Mouse (Mus musculus): ENCODE data around the gene E2f8. TPM values are rescaled to one million over a fixed set of nuclear protein-coding genes. Genes with fewer than 3 reads are reported as not detected.

The E2f8 gene
- polyA plus RNA-seq, 1 experiment from 2014 or later: 0.93 TPM

DNA sequence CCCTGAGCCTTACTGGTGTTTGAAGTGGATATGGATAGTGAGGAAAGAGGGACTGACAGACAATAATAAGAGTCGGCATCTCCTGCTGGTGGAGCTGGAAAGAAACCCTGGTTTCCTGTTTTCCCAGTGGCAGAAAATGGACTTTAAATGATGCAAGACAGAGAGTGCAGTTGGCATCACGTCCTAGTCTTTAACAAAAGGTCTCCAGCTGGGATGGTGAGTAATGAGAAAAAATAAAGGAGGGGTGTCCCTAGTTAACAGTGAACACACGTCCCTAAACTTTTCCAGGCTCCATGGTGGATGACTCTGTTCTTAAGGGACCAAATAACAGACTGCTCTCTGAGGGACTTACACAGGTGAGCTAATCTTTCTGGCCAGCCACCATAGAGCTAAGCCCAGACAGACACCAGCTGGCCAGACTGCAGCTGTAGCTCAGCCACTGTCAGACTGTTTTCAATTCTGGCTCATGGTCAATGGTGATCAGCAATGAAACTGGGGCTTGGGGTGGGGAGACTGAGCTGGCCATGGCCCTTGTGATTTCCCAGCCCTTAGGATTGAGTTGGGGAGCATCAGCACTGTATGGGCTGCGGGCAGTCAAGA is 46.9 kb downstream of the E2f8 start:
- no peak for TF ChIP-seq CTCF (IDR thresholded peaks at IDR 0.05)
- Histone ChIP-seq H3K27ac (ENCODE audit: low read length) (no peak overlapping the region), H3K9ac (replicated peaks; ENCODE audit: low read depth) (no peak overlapping the region), H3K9me3 (ENCODE audit: low read length) (no peaks in the 10 kb centered on the region), H3K4me3 (ENCODE audit: low read depth, low read length) (no peak overlapping the region), H3K4me1 (ENCODE audit: insufficient read depth, low read depth, low read length) (no peaks in the 10 kb centered on the region), H3K4me2 (replicated peaks; ENCODE audit: low read depth, low read length) (no peak overlapping the region), H3K36me3 (ENCODE audit: insufficient read depth, low read length) (no peaks in the 10 kb centered on the region), H3K27me3 (replicated peaks; ENCODE audit: insufficient read depth, low read length) (no peaks in the 10 kb centered on the region)
- WGBS: 46% methylated on average over 4 of the region's 4 CpGs
- DNase-seq (ENCODE audit: low spot score) (peak; percentile 14), ATAC-seq (no peak)

DNA sequence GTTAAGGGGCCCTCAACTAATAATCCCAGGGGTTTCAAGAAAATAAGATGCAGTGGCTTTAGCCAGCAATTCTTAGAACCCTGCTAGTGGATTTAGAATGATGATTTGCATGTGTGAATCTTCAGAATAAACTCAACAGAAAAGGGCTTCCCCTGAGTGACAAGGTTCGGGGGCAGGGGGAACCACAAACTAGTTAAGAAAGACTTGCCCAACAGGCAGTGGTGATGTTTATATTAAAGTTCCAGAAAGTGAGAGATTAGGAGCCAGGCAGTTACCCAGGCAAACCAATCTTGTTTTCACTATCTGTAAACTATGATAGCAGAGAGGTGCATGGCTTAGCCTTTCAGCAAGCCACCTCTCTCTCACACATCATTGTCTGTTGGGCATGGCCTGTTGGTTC is 48.7 kb downstream of the E2f8 start:
- H3K27ac ChIP-seq (ENCODE audit: low read length): no peak overlapping the region
- H3K4me2 ChIP-seq (replicated peaks; ENCODE audit: low read depth, low read length): no peak overlapping the region
- ATAC-seq: no peak
- H3K4me1 ChIP-seq (ENCODE audit: insufficient read depth, low read depth, low read length): no peaks in the 10 kb centered on the region
- DNase-seq (ENCODE audit: low spot score): no peak
- no peaks in the 10 kb centered on the region for H3K27me3 ChIP-seq (replicated peaks; ENCODE audit: insufficient read depth, low read length)
- 58% methylated on average over 1 of the region's 1 CpGs for WGBS
- H3K4me3 ChIP-seq (ENCODE audit: low read depth, low read length): no peak overlapping the region
- no peak for TF ChIP-seq CTCF (IDR thresholded peaks at IDR 0.05)
- no peak for TF ChIP-seq EP300 (IDR thresholded peaks at IDR 0.05)
- no peaks in the 10 kb centered on the region for H3K9me3 ChIP-seq (ENCODE audit: low read length)
- no peaks in the 10 kb centered on the region for H3K36me3 ChIP-seq (ENCODE audit: insufficient read depth, low read length)
- no peak overlapping the region for H3K9ac ChIP-seq (replicated peaks; ENCODE audit: low read depth)

DNA sequence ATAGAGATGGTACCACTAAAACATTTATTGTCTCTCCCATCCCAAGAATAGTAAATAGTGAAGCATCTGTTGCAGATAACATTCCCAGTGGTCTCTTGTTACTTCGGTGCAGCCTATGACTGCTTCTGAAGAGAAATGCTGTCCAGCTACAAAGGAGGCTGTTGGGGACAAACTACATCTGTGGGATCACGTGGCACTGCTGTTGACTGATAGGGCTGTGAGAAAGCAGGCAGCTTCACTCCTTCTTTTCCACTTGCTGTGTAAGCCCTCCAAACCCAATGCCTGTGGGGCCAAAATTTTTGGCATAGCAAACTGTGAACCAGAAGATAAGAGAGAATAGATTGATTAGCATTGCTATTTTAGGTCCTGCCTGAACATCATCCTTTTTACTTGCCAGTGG is 51.0 kb downstream of the E2f8 start:
- no peaks in the 10 kb centered on the region for H3K4me1 ChIP-seq (ENCODE audit: insufficient read depth, low read depth, low read length)
- H3K9ac ChIP-seq (replicated peaks; ENCODE audit: low read depth): no peak overlapping the region
- no peak overlapping the region for H3K27ac ChIP-seq (ENCODE audit: low read length)
- TF ChIP-seq CTCF (IDR thresholded peaks at IDR 0.05) (no peak), EP300 (IDR thresholded peaks at IDR 0.05) (no peak)
- ATAC-seq: peak; percentile 88
- WGBS: 19% methylated on average over 2 of the region's 2 CpGs
- H3K27me3 ChIP-seq (replicated peaks; ENCODE audit: insufficient read depth, low read length): no peaks in the 10 kb centered on the region
- H3K4me3 ChIP-seq (ENCODE audit: low read depth, low read length): no peak overlapping the region
- DNase-seq (ENCODE audit: low spot score): peak; percentile 77
- no peaks in the 10 kb centered on the region for H3K36me3 ChIP-seq (ENCODE audit: insufficient read depth, low read length)
- no peak overlapping the region for H3K4me2 ChIP-seq (replicated peaks; ENCODE audit: low read depth, low read length)
- no peaks in the 10 kb centered on the region for H3K9me3 ChIP-seq (ENCODE audit: low read length)

DNA sequence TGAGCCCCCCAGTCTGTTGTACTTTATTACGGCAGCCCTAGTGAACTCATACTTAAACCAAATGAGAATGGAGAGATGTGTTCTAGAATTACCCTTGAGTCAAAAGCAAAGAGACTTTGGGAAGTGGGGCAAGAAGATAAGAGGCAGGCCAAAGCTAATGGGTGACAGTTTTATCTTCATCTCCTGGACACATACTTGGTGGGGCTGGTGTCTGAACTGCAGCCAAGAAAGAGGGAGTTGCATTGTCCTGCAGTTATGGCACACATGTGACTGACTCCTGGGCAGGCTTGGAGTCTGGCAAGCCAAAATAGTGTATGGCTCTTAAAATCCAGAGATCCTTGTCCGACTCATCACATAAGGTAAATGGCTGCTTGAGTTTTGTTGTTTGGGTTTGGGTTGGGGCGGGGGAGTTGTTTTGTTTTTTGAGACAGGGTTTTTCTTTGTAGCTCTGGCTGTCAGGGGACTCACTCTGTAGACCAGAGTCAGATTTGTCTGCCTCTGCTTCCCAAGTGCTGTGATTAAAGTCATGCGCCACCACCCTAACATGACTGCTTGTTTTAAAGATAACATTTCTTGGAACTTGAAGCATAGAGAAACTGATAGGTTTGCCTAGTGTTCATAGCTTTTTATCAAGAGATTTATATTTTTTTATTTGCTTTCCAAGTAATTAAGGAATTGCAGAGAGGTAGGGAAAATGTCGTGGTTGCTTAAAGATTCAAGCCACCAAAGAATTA is 52.1 kb downstream of the E2f8 start:
- DNase-seq (ENCODE audit: low spot score) (no peak), ATAC-seq (no peak)
- TF ChIP-seq EP300 (IDR thresholded peaks at IDR 0.05) (no peak), CTCF (IDR thresholded peaks at IDR 0.05) (no peak)
- Histone ChIP-seq H3K4me3 (ENCODE audit: low read depth, low read length) (no peak overlapping the region), H3K27me3 (replicated peaks; ENCODE audit: insufficient read depth, low read length) (no peaks in the 10 kb centered on the region), H3K9ac (replicated peaks; ENCODE audit: low read depth) (no peak overlapping the region), H3K4me2 (replicated peaks; ENCODE audit: low read depth, low read length) (no peak overlapping the region), H3K4me1 (ENCODE audit: insufficient read depth, low read depth, low read length) (no peaks in the 10 kb centered on the region), H3K36me3 (ENCODE audit: insufficient read depth, low read length) (no peaks in the 10 kb centered on the region), H3K9me3 (ENCODE audit: low read length) (no peaks in the 10 kb centered on the region), H3K27ac (ENCODE audit: low read length) (no peak overlapping the region)
- 52% methylated on average over 5 of the region's 5 CpGs for WGBS

DNA sequence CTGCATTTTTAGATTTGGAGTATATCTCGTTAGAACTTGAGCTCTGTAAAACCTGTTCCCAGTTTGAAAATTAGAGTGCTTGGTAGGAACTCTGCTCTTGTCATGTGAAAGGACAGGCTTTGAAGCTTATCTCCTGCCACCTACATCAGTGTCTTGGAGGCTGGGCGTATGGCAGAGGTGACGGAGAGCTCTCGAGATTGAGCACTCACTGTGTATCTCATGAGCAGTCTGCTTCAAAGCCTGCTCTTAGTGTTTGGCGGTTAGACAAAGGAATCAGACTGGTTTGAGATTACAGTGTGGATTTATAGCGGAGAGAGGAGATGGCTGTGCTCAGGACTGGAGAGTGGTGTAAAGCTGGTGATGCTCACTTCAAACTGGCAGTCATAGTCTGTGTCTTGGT is 56.2 kb downstream of the E2f8 start:
- no peaks in the 10 kb centered on the region for H3K9me3 ChIP-seq (ENCODE audit: low read length)
- H3K27me3 ChIP-seq (replicated peaks; ENCODE audit: insufficient read depth, low read length): no peaks in the 10 kb centered on the region
- 64% methylated on average over 6 of the region's 6 CpGs for WGBS
- no peak overlapping the region for H3K27ac ChIP-seq (ENCODE audit: low read length)
- no peaks in the 10 kb centered on the region for H3K4me1 ChIP-seq (ENCODE audit: insufficient read depth, low read depth, low read length)
- ATAC-seq: no peak
- no peak overlapping the region for H3K9ac ChIP-seq (replicated peaks; ENCODE audit: low read depth)
- no peak overlapping the region for H3K4me3 ChIP-seq (ENCODE audit: low read depth, low read length)
- no peak overlapping the region for H3K4me2 ChIP-seq (replicated peaks; ENCODE audit: low read depth, low read length)
- DNase-seq (ENCODE audit: low spot score): no peak
- no peak for TF ChIP-seq CTCF (IDR thresholded peaks at IDR 0.05)
- TF ChIP-seq EP300 (IDR thresholded peaks at IDR 0.05): no peak
- no peaks in the 10 kb centered on the region; the same call in 1 of the 2 replicates for H3K36me3 ChIP-seq (ENCODE audit: insufficient read depth, low read length)

DNA sequence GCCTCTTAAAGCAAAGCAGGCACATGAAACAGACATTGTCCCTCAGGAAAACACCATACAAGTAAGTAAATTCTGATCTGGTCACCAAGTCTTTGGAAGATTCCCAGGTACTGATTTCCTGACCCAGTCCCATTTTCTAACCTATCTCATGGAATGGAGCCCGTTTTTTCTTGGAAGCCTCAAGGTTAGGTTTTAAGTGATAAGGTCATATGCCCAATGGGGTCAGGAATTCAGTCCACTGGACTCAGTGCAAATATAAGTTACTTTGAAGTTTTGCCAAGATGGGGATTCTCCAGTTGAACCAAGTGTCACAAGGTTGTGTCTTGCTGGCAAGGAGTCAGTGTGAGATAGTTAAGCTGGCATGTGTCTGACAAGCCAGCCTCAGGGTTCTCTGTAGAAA is 56.7 kb downstream of the E2f8 start:
- WGBS: 72% methylated on average over 1 of the region's 1 CpGs
- no peaks in the 10 kb centered on the region for H3K4me1 ChIP-seq (ENCODE audit: insufficient read depth, low read depth, low read length)
- H3K9ac ChIP-seq (replicated peaks; ENCODE audit: low read depth): no peak overlapping the region
- H3K4me3 ChIP-seq (ENCODE audit: low read depth, low read length): no peak overlapping the region
- DNase-seq (ENCODE audit: low spot score) (no peak), ATAC-seq (no peak)
- no peaks in the 10 kb centered on the region for H3K9me3 ChIP-seq (ENCODE audit: low read length)
- H3K27me3 ChIP-seq (replicated peaks; ENCODE audit: insufficient read depth, low read length): no peaks in the 10 kb centered on the region
- H3K36me3 ChIP-seq (ENCODE audit: insufficient read depth, low read length): no peaks in the 10 kb centered on the region; the same call in 1 of the 2 replicates
- TF ChIP-seq EP300 (IDR thresholded peaks at IDR 0.05): no peak
- TF ChIP-seq CTCF (IDR thresholded peaks at IDR 0.05): no peak
- no peak overlapping the region for H3K27ac ChIP-seq (ENCODE audit: low read length)
- H3K4me2 ChIP-seq (replicated peaks; ENCODE audit: low read depth, low read length): no peak overlapping the region

All from lung, postnatal 0 days (tissue).